Mouse (Mus musculus) adrenal gland, postnatal 4 days (tissue): ENCODE data around the gene Wnt16. TPM values are rescaled to one million over a fixed set of nuclear protein-coding genes. Genes with fewer than 3 reads are reported as not detected.

Experiments used
- DNase-seq, 2 experiments: peaks; one replicate each; pipeline ENCODE4 v3.0.0; 2021 to 2022; ENCODE audit warnings: low spot score in 2 of 2, mixed read lengths in 2 of 2
- total RNA-seq, 2 experiments: library from RNA; stranded (reverse); gene quantifications; 2 replicates each; pipeline ENCODE4 v1.2.3; 2021

Wnt16 gene
- total RNA-seq, 2 experiments from 2014 or later = 0.37 to 0.92 TPM

DNA sequence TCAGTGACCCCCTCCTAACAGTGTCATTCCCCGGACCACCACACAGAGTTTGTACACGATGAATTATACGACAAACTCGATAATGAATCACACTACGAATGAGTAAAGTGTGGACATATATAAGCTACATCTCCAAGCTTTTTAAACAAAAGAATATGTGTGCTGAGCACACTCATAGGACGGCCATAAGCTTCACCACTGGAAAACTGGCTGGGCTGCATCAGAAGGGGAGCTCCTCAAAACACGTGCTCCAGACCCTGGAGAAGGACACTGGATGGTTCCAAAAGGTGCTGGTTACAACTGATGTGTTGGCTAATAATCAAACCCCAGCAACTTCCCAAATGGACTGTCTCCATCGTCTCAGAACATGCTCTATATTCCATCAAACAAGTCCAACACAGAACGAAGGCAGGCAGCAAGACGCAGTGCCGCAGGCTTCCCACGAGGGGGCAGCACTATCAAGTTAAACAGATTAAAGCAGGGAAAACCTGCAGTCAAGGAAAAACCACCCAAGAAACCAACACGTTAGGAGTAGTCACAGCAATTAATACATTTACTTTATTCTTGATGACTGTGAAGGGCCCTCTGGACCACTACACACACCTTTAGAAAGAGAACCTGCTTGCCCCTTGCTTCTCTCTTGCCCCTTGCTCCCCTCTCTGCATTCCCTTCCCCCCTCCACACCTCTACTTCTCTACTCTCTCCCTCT, 37.5 kb downstream of the Wnt16 start:
- peak; percentile 38 to 56 for DNase-seq

DNA sequence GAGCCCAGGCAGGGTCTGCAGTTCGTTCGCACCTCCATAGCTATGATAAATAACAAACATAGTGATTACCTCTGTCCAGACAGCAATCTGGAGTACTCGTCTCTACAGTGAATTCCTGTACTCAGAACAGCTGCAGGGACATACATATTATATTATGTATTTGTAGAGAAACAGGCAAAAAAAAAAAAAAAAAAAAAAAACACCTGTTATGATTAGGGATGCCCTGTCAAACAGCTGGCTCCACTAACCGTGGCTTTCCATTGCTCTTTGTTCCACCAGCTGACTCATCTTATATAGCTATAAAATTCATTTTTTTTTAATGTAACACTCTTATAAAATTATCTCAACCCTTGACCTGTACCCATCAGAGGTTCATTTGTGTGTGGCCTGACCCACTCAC, 38.3 kb downstream of the Wnt16 start:
- no peak for DNase-seq

DNA sequence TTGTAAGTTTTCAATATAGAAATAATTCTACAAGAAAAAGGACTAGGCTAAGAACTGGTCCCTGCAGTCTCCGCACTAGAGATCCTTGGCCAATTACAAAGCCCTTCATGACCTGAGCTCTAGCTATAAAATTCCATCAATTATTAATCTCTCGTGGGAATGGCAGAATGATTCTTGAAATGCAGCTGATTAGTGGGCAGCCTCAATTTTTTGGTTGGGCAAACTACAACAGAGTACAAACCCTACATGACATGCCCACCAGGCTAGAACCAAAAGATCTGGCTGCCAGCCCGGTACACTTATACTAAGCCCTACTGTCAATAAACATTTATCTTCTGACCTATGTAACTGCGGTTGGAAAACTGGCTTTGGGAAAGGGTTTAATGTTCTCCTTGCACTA, 39.1 kb downstream of the Wnt16 start:
- no peak for DNase-seq

DNA sequence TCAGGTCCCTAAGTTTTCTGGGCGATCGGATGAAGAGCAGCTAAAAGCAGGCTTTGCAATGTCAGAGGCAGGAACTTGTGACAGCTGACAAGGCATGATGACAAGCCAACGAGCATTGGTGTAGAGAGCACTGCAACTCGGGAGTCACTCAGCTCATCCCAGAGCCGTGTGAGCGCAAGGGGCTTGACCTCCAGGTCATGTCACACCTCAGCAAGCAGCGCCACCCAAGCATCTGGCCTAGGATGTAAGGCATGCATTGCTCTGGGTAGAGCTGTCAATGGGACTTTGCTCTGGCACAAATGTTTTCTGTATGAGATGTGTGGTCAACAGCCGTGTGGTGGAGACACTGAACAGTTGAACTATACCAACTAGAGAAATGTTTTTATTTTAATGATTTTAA, 39.9 kb downstream of the Wnt16 start:
- no peak for DNase-seq

DNA sequence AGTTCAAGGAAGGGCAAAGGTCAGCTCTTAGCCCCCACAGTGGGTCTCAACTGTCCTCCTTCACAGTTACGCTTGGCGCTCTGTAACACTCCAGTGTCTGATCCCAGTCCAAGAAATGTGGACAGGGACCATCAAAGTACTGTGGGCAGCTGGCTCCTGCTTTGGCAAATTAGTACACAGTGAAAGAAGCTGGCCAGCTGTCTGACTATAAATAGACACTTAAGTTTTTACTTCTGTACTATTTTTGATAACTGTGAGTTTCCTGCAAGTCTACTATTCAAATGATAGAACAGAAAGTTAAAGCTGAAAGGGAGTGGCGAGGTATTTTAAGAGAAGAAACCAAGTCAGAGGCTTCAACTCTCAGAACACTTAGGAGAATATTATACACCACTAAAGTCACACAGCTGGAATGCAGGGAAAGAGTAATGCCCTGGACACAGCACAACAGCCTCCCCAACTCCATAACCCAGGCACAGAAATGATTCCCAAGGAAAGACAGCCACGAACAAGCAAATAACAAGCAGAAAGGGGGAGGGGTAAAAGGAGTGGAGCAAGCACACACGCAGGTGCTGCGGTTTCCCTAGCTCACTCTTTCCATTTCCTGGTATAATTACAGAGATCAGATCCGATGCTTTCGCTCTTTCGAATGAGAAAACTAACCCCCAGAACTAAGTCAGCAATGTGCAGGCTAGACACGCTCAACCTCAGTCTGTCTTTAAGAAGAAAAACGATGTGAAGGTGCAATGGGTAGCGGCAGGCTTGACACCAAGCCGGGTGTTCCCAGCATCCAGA, 42.3 kb downstream of the Wnt16 start:
- no peak for DNase-seq

DNA sequence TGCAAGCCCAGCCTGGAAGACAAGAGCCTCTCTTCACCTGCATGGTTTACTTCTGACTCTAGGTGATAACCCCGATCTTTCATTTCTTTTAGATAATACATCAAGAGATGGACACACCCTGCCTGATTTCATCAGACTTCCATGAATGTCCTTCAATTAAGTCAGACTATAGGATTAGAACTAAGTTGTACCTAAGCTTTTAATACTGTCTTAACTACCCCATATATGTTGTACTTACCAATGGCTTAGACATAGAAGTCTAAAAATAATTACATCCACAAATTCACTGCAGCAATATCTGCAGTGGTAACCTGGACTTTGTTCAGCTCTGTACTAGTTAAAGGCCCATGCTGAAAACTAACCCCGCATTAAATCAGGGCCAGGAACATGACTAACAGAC, 44.5 kb downstream of the Wnt16 start:
- DNase-seq = no peak

DNA sequence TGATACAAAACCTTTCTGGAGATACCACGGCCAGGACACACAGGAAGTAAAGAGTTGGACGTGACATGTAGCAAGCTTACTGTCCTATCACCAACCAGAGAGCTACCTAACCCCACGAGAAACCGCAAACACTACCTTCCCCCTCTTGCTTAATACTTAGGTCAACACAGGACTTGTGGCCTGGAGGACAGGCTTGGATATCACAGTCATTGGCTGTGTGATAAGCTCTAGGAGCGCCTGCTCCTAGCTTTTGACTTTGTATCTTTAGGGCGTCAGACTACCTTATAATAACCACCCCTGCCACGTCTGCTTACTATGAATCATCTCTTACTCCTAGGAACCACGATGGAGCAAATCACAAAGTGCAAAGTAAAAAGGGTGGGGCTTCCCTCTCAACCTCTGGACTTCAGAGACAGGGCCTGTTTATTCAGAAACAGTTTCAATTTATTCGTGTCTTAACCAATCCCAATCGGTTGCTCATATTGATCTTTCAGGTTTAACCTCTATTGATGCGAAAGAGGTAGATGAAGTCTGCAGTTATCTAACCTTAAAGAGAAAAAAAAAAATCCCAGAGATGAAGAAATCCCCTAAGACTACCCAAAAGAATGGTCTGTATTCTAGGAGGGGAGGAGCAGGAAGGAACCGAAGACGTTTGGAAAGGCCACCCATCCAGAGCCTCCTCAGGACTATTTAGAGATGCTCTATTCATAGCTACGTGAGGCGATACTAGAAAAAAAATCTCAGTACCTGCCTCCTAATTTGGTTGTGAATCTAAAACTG, 51.9 kb downstream of the Wnt16 start:
- no peak for DNase-seq

DNA sequence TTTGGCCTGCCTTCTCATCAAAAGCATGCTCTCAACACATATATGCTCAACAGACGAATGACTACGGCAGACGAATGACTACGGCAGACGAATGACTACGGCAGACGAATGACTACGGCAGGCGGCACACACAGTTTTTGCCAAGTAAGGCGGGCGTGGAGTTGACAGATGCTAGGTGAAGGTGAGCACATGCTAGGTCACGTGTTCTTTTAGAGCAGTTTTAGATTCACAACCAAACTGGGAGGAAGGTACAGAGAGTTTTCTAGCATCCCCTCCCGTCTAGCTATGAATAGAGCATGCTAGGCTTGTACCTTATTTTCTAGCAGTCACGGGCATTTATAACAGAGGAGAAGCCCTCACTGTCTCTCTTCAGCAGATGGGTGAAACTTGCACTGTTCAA, 52.8 kb downstream of the Wnt16 start:
- DNase-seq = no peak

DNA sequence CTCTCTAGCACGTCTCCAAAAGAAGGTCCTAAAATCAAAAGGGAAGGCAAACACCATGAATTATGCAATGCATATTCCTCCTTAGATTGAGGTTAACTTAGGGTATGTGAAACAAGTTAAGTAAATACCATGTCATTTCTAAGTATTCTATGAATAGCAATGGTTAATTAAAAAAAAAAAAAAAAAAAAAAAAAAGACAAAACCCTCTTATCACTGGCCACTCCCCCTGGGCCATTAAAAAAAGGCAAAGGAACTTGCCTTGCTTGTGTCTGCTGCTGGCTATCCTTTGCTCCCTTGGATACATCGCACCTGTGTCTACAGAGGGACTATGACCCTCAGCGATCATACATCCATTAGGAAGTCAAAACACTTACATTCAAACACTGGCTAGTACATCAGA, 55.3 kb downstream of the Wnt16 start:
- no peak for DNase-seq

DNA sequence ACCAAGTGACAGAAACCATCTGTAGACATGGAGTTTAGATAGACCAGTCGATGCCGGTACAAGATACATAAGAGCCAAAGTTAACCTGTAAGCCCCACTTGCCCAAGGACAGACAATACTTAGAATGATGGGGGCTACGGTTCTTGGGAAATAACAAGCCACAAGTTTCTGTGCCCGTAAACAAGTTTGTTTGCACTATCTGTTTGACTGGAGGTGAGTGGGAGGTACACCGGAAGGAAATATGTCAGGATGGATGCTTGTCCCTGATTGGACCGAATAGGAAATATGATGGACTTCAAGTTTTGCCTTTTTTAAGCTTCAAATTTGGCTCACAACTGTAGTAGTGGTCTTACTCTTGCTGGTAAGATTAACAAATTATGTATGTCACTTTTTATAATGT, 55.7 kb downstream of the Wnt16 start:
- no peak for DNase-seq

DNA sequence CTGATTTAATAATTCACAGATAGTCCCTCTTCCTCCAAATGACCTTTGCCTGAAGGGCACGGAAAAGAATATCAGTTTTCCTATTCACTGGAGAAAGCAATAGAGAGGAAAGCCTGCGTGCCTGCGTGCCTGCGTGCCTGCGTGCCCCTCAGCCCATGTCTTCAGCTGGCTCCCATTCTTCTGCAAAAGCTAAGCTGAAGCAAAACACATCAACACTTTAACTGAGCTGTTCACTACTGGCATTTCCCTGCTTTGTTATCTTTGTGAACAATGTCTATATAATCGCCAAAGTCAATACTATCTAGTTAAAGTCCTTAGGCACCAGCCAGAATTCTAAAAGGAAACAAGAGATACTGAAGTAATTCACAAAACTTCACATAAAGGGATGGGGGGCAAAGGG, 56.4 kb downstream of the Wnt16 start:
- DNase-seq = no peak

DNA sequence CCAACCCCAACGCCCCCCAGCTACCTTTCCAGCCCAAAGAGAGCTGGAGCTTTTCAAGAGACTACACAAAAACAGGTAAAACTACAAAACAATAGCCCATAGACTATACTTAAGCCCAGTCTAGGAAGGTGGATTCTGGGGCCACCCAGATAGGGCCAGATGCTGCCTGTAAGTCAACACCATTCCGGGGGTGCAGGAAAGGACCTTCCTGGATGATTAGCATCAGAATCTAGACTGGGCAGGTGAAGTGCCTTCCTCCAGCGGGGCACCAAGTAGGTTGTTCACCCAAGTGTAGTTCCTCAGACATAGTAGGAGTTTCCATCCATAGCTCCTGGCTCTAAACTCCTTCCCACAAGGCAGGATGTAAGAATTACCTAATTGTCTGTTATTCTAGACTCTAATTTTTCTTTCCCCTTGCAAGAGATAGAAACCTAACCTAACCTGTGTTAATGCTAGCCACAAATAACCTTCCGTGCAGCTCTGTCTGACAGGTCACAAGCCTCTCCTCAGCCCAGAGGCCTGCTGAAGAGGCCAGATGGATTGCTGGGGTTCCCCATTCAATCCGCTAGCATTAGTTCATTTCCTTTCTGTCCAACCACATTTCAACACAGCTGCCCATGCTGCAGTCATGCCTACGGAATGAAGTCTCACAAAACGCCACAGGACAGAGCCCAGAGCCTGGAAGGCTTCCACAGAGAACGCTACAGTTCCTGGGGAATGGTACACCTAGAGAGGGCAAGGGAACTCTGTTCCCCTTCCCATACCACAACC, 59.3 kb downstream of the Wnt16 start:
- no peak for DNase-seq

Other genes with a start within 250 kb of the Wnt16 start
- 10 to 100 TPM; 59.4 to 63.4 TPM for gene Fam3c, start 68.0 kb downstream of the Wnt16 start, total RNA-seq